Mouse (Mus musculus): ENCODE data around the gene Mfn1.

DNA sequence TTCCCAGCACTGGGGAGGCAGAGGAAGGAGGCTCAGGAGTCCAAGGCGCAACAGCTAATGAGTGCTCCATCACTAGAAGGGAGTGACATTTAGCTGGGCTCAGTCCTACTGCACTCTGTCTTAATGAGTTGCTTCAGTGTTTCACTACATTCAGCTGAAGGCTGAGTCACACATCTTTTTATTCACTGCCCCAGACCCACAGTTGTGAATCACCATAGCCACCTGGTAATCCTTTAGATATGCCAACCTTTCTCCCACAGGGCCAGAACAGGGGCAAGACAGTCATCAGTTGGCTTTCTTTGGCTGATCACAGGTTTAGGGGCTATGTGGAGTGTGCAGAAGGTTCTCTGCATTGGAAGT, 32.6 kb upstream of the Mfn1 start:
- TF ChIP-seq CTCF (IDR thresholded peaks at IDR 0.05; ENCODE audit: low read depth, low read length), result no peak
- no peak for TF ChIP-seq POLR2A (IDR thresholded peaks at IDR 0.05; ENCODE audit: insufficient read depth, low read length)
- TF ChIP-seq EP300 (IDR thresholded peaks at IDR 0.05; ENCODE audit: insufficient read depth, low read depth, low read length), result no peak

Data from ES-Bruce4 (cell line).